Mouse (Mus musculus): ENCODE measurements around the gene Hs6st2.

GRCm38 (mm10) chrX:51702823-51703222 lies 21.2 kb upstream of the Hs6st2 start:
- TF ChIP-seq POLR2A (IDR thresholded peaks at IDR 0.05; ENCODE audit: insufficient read depth, low read length) (no peak), CTCF (IDR thresholded peaks at IDR 0.05; ENCODE audit: low read depth, low read length) (no peak)

All from ES-Bruce4 (cell line).